Mouse (Mus musculus) heart, postnatal 4 days (tissue): ENCODE results near the gene Apobr. TPM values are rescaled to one million over a fixed set of nuclear protein-coding genes. Genes with fewer than 3 reads are reported as not detected.
A peak's percentile ranks its signal among the peaks of the same experiment; 100 is the strongest.

ENCODE experiments used
- DNase-seq: peaks from one replicate; pipeline ENCODE4 v3.0.0; 2021
- total RNA-seq, 2 experiments: library from RNA; stranded (reverse); gene quantifications; 2 replicates each; pipeline ENCODE4 v1.2.3; 2021

The Apobr gene
- total RNA-seq, 2 experiments from 2014 or later = 0.21 to 0.95 TPM

- DNase-seq = no peak
These were observed 17.2 kb downstream of the Apobr start for GRCm38 (mm10) chr7:126601896-126602295.

- no peak for DNase-seq
These were observed 17.9 kb downstream of the Apobr start for GRCm38 (mm10) chr7:126602650-126603049.

GRCm38 (mm10) chr7:126606611-126607010, 21.9 kb downstream of the Apobr start:
- no peak for DNase-seq

- peak; percentile 38 for DNase-seq
These were observed 22.3 kb downstream of the Apobr start for GRCm38 (mm10) chr7:126607064-126607463.

- no peak for DNase-seq
These were observed 23.1 kb downstream of the Apobr start for GRCm38 (mm10) chr7:126607796-126608195.

GRCm38 (mm10) chr7:126612736-126613135, 28.0 kb downstream of the Apobr start:
- DNase-seq = no peak

GRCm38 (mm10) chr7:126616707-126617106, 32.0 kb downstream of the Apobr start:
- no peak for DNase-seq

- no peak for DNase-seq
These were observed 35.0 kb downstream of the Apobr start for GRCm38 (mm10) chr7:126619559-126620275.

- DNase-seq = peak; percentile 21
These were observed 37.0 kb downstream of the Apobr start for GRCm38 (mm10) chr7:126621452-126622359.

GRCm38 (mm10) chr7:126623381-126623780, 38.6 kb downstream of the Apobr start:
- no peak for DNase-seq

- DNase-seq = peak; percentile 10
These were observed 40.0 kb downstream of the Apobr start for GRCm38 (mm10) chr7:126624774-126625173.

- DNase-seq = peak; percentile 74
These were observed 40.6 kb downstream of the Apobr start for GRCm38 (mm10) chr7:126625369-126625768.

- peak; percentile 6 for DNase-seq
These were observed 41.3 kb downstream of the Apobr start for GRCm38 (mm10) chr7:126625807-126626600.

- peak; percentile 10 for DNase-seq
These were observed 43.4 kb downstream of the Apobr start for GRCm38 (mm10) chr7:126628111-126628510.

GRCm38 (mm10) chr7:126629915-126630314, 45.2 kb downstream of the Apobr start:
- no peak for DNase-seq

GRCm38 (mm10) chr7:126630824-126631518, 46.2 kb downstream of the Apobr start, which contains the start of gene Nupr1:
Gene Nupr1, minus strand, starts transcription at chr7:126630861.
- DNase-seq = no peak

- no peak for DNase-seq
These were observed 47.7 kb downstream of the Apobr start for GRCm38 (mm10) chr7:126632478-126632877.

GRCm38 (mm10) chr7:126635375-126635774, 50.6 kb downstream of the Apobr start:
- DNase-seq = no peak

- DNase-seq = peak; percentile 45
These were observed 52.2 kb downstream of the Apobr start for GRCm38 (mm10) chr7:126636733-126637520.
